Mouse (Mus musculus) embryonic fibroblast, embryonic 13.5 days (primary cell): ENCODE data around the gene Spr. TPM values are rescaled to one million over a fixed set of nuclear protein-coding genes. Genes with fewer than 3 reads are reported as not detected.
"Not testable (repeated sequence)": the region's sequence is repeated elsewhere in the genome, so short reads cannot be mapped to it uniquely, and the experiment has no call there.

Experiments
- H3K27ac ChIP-seq: 2 replicates; pipeline ENCODE4 v1.5.1; 2012; ENCODE audit warnings: low read length, control low read depth, inconsistent platforms; ENCODE audit not compliant: insufficient read depth
- H3K4me1 ChIP-seq: 2 replicates; pipeline ENCODE4 v1.6.1; 2011; ENCODE audit warnings: low read length; ENCODE audit not compliant: control insufficient read depth, insufficient read depth
- H3K4me3 ChIP-seq: 2 replicates; pipeline ENCODE4 v1.5.1; 2011; ENCODE audit warnings: mild to moderate bottlenecking, control low read depth, low read length; ENCODE audit not compliant: insufficient read depth
- CTCF ChIP-seq: IDR thresholded peaks from 2 replicates; pipeline ENCODE4 v1.5.1; 2011; ENCODE audit warnings: mild to moderate bottlenecking, control low read depth, low read length, moderate library complexity, borderline replicate concordance; ENCODE audit not compliant: insufficient read depth
- POLR2A ChIP-seq: IDR thresholded peaks from 2 replicates; pipeline ENCODE4 v1.6.1; 2011; ENCODE audit warnings: low read depth, mild to moderate bottlenecking, control low read depth, low read length, moderate library complexity
- polyA plus RNA-seq: library from polyadenylated mRNA; stranded (reverse); fragments of >200 nt; gene quantifications from 2 replicates; pipeline ENCODE4 v1.2.4, GENCODE M21; 2011; ENCODE audit warnings: low read depth; ENCODE audit not compliant: missing spikeins, insufficient read length

Gene Spr
- polyA plus RNA-seq, 1 experiment = 29.7 TPM

DNA sequence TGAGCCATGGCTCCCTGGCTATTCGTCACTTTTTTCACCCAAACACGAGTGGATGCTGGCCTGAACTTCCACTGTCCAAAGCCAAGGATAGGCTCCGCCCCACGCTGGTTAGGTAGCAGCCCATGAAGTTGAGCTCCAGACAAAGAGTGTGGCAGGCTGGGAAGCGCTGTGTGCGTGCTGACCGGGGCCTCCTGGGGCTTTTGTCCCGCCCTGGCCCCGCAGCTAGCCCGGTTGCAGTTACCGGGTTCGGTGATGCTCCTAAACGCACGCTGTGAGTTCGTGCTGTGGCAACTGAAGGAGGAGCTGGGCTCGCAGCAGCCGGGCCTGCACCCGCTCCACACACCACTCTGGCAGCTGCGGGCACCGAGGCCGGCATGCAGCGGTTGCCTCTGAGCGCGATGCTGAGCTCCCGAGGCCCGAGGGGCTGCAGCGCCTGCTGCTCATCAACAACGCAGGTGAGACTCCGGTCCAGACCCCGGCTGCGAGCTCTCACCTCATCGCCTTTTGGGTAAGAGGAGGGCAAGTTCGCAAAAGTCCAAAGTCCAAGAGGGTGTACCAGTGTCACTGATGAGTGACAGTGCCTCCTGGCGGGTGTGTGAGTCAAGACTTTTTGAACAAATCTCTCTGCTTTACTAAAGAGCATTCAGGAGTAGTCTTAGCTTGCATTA, 17.4 kb upstream of the Spr start:
- H3K4me3 ChIP-seq = peak overlapping the region; percentile 29
- no peak overlapping the region for H3K27ac ChIP-seq
- TF ChIP-seq POLR2A (peak; percentile 66; the same call in 1 of the 2 replicates), CTCF (peak; percentile 42; the same call in 1 of the 2 replicates)
- H3K4me1 ChIP-seq = no peaks in the 10 kb centered on the region

DNA sequence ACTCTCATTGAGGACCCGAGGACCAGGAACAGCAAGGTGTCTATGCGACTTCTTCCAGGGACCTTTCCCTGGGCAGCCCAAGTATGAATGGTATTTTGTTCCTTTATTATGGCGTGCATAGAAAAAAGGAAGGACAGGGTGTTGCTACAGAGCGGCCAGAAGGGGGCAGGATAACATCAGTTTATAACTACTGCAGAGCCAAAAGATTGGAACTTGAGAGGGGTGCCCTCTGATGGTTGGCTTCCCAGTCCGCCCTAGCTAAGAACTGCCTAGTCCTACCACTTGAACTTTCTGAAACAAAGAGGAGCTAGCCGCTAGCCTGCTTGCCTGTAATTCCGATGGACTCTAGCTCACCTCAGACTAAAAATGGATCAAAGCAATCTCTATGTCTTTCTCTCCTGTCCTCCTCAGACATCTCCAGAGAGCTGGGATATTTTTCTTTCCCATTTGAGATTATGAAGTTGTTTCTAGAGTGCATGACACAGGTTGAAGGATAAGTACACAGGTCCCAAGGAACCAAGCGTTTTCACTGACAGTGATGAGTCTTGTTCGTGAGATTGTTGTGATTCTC, 16.5 kb upstream of the Spr start:
- Histone ChIP-seq H3K27ac (no peak overlapping the region), H3K4me3 (no peak overlapping the region), H3K4me1 (no peaks in the 10 kb centered on the region)
- no peak for TF ChIP-seq POLR2A
- TF ChIP-seq CTCF = 0 out of 2 replicates have a peak, but pooled peaks have one; percentile 18

DNA sequence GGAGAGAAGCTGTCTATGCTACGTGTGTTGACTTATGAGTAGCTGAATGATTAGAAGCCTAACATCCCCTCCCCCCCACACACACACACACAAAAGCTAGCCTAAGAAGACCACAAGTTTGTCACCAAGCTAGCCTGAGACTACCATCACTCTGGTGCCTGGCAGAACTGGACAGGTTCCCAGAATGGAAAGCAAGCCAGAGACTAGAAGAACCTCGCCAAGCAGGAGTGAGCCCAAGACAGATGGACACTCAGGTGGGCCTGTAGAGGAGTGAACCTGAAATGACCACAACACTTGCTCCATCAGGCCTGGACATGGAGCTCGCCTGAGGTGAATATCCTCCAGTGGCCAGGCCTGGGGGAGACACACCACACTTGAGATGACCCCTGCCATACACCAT, 12.8 kb upstream of the Spr start:
- Histone ChIP-seq H3K4me3 (no peak overlapping the region), H3K27ac (no peak overlapping the region), H3K4me1 (no peaks in the 10 kb centered on the region)
- TF ChIP-seq CTCF (no peak), POLR2A (no peak)

DNA sequence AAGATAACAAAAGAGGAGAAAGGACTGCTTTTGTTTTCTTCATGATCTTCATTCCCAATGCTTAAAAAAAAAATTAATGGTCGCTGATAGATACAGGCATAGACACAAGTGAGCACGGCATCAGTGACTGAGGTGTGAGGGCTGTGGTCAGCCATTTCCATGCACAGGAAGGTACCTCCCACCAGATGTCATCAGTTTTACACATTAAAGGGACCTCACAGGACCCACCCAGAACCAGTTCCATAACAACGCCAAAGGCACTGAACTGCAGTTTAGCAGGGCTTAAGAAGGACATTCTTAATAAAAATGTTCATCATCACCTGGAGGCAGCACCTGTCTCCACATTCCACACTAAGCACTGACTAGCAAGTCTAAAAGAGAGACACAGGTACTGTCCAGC, 10.1 kb upstream of the Spr start:
- H3K27ac ChIP-seq = no peak overlapping the region
- TF ChIP-seq CTCF (no peak), POLR2A (no peak)
- no peaks in the 10 kb centered on the region for H3K4me1 ChIP-seq
- H3K4me3 ChIP-seq = no peak overlapping the region

DNA sequence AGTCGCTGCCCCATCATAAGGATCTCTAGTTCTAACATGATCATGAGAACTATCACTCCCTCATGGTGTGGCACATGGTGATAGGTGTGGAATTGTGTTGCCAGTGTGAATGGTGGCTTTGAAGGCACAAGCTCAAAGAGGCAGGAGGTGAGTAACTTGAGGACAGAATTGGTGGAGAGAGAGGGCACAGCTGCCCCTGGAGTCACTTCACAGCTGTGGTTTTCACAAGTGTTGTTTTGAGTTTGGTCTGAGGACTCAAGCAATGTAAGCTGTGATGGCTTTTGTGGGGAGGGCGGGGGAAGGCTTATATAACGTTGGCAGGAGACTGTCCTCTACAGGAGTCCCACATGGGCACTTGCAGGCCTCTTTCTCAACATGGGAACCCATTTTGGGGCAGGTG, 6.9 kb upstream of the Spr start:
- TF ChIP-seq POLR2A (no peak), CTCF (no peak)
- H3K4me1 ChIP-seq = no peaks in the 10 kb centered on the region
- no peak overlapping the region for H3K27ac ChIP-seq
- H3K4me3 ChIP-seq = no peak overlapping the region

DNA sequence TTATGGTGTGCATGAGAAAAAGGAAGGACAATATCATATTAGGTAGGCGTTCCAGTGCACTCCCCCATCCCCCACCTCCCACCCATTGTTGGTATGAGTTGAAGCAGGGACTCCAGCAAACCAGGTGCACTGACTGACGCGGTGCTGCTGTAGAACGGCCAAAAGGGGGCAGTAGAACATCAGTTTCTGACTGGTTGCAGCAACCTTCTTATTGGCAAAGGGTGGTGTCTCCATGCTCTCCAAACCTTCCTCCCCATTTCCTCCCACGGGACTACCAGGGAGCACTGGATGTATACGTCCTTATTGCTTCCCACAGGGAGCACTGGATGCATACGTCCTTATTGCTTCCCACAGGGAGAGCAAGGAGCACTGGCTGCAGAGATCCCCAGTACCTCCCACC, 3.4 kb upstream of the Spr start:
- H3K27ac ChIP-seq, H3K4me3 ChIP-seq, H3K4me1 ChIP-seq: not testable (repeated sequence)
- peak; percentile 56; the same call in 1 of the 2 replicates for TF ChIP-seq CTCF

DNA sequence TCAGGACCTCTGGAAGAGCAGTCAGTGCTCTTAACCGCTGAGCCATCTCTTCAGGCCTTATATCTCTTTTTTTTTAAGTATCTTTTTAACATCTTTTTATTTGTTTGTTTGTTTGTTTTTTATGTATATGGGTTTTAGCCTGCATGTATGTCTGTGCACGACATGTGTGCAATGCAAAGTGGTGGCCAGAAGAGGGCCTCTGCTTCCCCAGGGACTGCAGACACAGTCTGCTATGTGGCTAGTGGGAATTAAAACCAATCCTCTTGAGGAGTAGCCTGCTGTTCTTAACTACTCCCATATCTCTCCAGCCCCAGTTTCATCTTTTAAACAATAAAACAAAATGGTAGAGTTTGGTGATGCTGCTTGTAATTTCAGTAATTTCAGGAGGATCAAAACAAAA, 2.0 kb upstream of the Spr start:
- Histone ChIP-seq H3K4me3 (no peak overlapping the region), H3K27ac (no peak overlapping the region), H3K4me1 (no peaks in the 10 kb centered on the region)
- TF ChIP-seq POLR2A = no peak
- no peak for TF ChIP-seq CTCF

DNA sequence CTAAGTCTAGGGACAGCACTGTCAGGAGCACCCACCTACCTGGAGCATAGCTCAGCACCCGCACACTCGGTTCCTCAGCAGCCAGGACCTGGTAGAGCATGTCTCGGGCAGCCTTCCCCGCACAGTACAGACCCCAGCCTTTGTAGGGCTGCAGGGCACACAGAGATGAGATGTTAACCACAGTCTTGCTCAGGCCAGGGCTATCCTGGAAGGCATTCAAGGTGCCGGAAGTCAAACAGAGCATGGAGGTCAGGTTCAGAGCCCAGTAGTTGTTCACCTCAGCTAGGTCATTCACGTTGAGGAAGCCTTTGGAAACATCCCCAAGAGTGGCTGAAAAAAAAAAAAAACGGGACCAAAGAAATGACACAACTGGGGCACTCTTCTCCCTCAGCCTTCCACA, 782 bp downstream of the Spr start:
- not testable (repeated sequence) for H3K27ac ChIP-seq, H3K4me1 ChIP-seq
- peak overlapping the region; percentile 75 for H3K4me3 ChIP-seq

DNA sequence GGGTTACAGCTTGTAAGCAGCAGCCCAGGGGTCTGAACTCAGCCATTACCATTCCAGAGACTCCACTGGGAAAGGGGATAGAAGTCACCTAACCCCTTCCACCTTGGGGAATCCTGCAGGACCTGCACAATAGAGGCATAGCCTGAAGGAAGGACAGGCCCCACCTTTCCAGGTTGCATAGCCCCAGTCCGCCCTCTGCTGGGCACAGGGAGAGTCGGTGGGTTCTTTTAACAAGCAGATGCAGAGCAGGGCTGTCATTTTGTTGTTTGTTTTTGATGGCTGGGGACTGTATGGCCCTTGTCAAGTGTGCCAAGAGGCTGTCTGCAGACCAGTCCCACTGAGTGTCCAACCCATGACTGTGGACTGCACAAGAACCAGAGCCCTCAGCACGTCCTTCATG, 4.8 kb downstream of the Spr start:
- TF ChIP-seq CTCF = peak; percentile 47; the same call in 1 of the 2 replicates

DNA sequence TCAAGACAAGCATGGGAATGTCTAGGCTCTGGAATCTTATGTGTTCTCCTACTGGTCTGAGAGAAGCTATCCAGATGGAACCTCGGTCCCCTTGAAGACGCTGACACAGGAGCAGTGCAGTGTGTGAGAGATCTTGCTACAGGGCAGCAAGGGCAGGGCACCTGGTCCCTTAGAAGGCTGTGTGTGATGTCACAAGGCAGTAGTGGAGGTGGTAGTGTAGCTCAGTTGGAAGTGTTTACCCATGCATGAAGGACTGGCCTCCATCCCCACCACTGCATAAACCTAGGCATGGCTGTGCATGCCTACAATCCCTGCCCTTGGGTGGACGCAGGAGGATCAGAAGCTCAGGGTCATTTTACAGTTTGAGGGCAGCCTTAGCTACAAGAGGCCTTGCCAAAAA, 5.3 kb downstream of the Spr start:
- H3K4me3 ChIP-seq, H3K27ac ChIP-seq, H3K4me1 ChIP-seq: not testable (repeated sequence)

More for the DNA sequence above, 4.8 kb downstream of the Spr start:
- not testable (repeated sequence) for H3K4me1 ChIP-seq, H3K4me3 ChIP-seq, H3K27ac ChIP-seq

DNA sequence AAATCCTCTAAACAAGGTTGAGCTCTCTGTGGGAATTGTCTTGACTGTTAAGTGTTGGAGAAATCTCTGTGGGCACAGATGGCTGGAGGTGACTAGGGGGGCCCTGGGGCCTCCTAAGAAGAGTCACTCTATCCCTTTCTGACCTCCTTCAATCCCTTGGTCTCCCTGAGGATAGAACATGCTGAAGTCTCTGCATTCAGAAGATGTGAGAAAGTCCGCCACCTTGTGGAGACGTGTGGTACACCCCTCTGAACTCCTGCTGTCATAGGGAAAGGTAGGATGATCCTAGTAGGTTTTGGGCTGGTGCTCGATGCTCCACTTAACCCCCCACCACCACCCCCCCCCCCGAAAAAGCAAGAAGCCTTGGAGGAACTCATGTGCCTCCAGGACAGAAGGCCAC, 5.9 kb downstream of the Spr start:
- H3K27ac ChIP-seq = no peak overlapping the region
- no peaks in the 10 kb centered on the region for H3K4me1 ChIP-seq
- TF ChIP-seq POLR2A (no peak), CTCF (peak; percentile 63; the same call in 1 of the 2 replicates)
- no peak overlapping the region for H3K4me3 ChIP-seq
